Comparison of ENCODE assay signal across 11 mouse cellular contexts in the genomic region with DNA sequence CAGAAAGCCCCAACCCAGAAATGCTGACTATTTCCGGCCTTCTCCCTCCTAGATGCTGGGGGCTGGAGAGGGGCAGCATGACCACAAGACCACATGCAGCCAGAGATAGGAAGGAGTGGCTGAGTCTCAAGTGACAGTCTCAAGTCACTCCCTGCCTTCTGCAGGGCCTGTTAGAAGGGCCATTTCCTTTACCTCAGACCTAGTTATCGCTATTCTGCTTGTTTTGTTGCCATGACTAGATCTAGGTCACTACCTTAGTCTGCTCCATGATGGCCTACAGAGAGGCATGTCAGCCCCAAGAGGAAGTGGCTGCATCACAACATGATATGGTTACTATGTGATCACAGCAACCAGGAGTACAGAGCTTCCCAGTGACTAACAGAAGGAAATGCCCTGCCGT. TPM values are rescaled to one million over a fixed set of nuclear protein-coding genes. Genes with fewer than 3 reads are reported as not detected.
DNase-seq lines count a peak whose midpoint lies in the region; ATAC-seq and TF ChIP-seq lines count a peak whose summit lies in the region.
"Had no signal": no experiment of that assay in that cellular context is flagged by ENCODE, and none has a peak within 500 bp of the region (broad histone marks: within the 10 kb centered on the region; RNA-seq: fewer than 3 reads in every experiment).

No protein-coding gene starts in this region.

- no peaks in the 10 kb centered on the region for H3K27me3 ChIP-seq in liver, embryonic 16.5 days (ENCODE audit: control insufficient read depth, insufficient read depth, low read depth, low read length)
- H3K27me3 ChIP-seq: Patski; stomach, embryonic 15.5 days had no signal

- H3K9ac ChIP-seq in liver, embryonic 16.5 days (ENCODE audit: low read depth, low read length): no peak overlapping the region
- H3K9ac ChIP-seq: stomach, embryonic 15.5 days had no signal

- TF ChIP-seq POLR2A in bone marrow, adult 2 months (IDR thresholded peaks at IDR 0.05; ENCODE audit: borderline replicate concordance, control insufficient read depth, low read depth, low read length): no peak

- peaks cover 3% of the 10 kb centered on the region; the same call in 1 of the 2 replicates for H3K4me1 ChIP-seq in bone marrow, adult 2 months (ENCODE audit: control insufficient read depth, insufficient read depth, low read length)
- H3K4me1 ChIP-seq in liver, embryonic 16.5 days (ENCODE audit: control insufficient read depth, low read depth, low read length): peaks cover 35% of the 10 kb centered on the region
- H3K4me1 ChIP-seq: stomach, embryonic 15.5 days had no signal

- 24% methylated on average over 3 of the region's 3 CpGs for WGBS in bone marrow, adult 2 months
- WGBS in liver, embryonic 16.5 days (ENCODE audit: insufficient replicate concordance): 14% methylated on average over 3 of the region's 3 CpGs

- no peaks in the 10 kb centered on the region for H3K36me3 ChIP-seq in liver, embryonic 16.5 days (ENCODE audit: control insufficient read depth, insufficient read depth)
- H3K36me3 ChIP-seq: stomach, embryonic 15.5 days had no signal

- ATAC-seq in liver, embryonic 16.5 days (ENCODE audit: low read depth): peak; percentile 59
- ATAC-seq in cerebellum, adult (ENCODE audit: insufficient number of reproducible peaks, low FRiP score, low TSS enrichment): no peak
- ATAC-seq: Patski had no signal

- peak; percentile 1 to 15 for DNase-seq in spleen, postnatal 36 days (ENCODE audit: low spot score in 2 of 2)
- DNase-seq in spleen, adult 18-20 months: no peak
- DNase-seq in thymus, postnatal 36 days: peak; percentile 5 to 6
- no peak for DNase-seq in testis, postnatal 14 days (ENCODE audit: low spot score)
- DNase-seq in right cerebral cortex, adult 2 months (ENCODE audit: low spot score in 2 of 2): no peak
- DNase-seq: layer of hippocampus, adult 9-11 months had no signal

- H3K9me3 ChIP-seq in liver, embryonic 16.5 days (replicated peaks; ENCODE audit: control insufficient read depth, low read length): no peaks in the 10 kb centered on the region
- H3K9me3 ChIP-seq: stomach, embryonic 15.5 days had no signal

- TF ChIP-seq CTCF in bone marrow, adult 2 months (IDR thresholded peaks at IDR 0.05; ENCODE audit: control insufficient read depth, insufficient read depth, low read length): no peak

- no peak overlapping the region for H3K4me2 ChIP-seq in liver, embryonic 16.5 days (ENCODE audit: low read depth, low read length)
- H3K4me2 ChIP-seq: stomach, embryonic 15.5 days had no signal

- H3K27ac ChIP-seq in bone marrow, adult 2 months (ENCODE audit: control insufficient read depth, insufficient read depth, low read depth, low read length, poor library complexity): peak overlapping the region; percentile 15; the same call in 1 of the 2 replicates
- peak overlapping the region; percentile 57 for H3K27ac ChIP-seq in liver, embryonic 16.5 days (ENCODE audit: low read length)
- H3K27ac ChIP-seq: stomach, embryonic 15.5 days had no signal

- no peak overlapping the region for H3K4me3 ChIP-seq in bone marrow, adult 2 months (replicated peaks; ENCODE audit: control insufficient read depth, low read depth, low read length)
- no peak overlapping the region for H3K4me3 ChIP-seq in liver, embryonic 16.5 days (ENCODE audit: low read depth, low read length)
- H3K4me3 ChIP-seq: stomach, embryonic 15.5 days had no signal

RNA-seq across cellular contexts. Expression of gene Ncor1, which starts 8.2 kb away (rescaled TPM):
- polyA plus RNA-seq in bone marrow, adult 2 months (2011; ENCODE audit: insufficient read depth, insufficient read length, low replicate concordance, missing spikeins): 82.8 and 172 TPM in 2 replicates
- polyA plus RNA-seq in liver, embryonic 16.5 days (2015; fragmentation: Nextera tagmentation; extraction: Ambion mirVana): 18.4 and 22.7 TPM in 2 replicates

RNA-seq across cellular contexts. Expression of gene Pigl, which starts 8.3 kb away (rescaled TPM):
- polyA plus RNA-seq in bone marrow, adult 2 months (2011; ENCODE audit: insufficient read depth, insufficient read length, low replicate concordance, missing spikeins): 1.8 and 5.3 TPM in 2 replicates
- polyA plus RNA-seq in liver, embryonic 16.5 days (2015; fragmentation: Nextera tagmentation; extraction: Ambion mirVana): 3.0 and 3.5 TPM in 2 replicates

Comparison
In these comparisons a context has a peak if more than half of its experiments do, and no peak if none do; other contexts are left out.
1. DNase-seq: peak in spleen, postnatal 36 days (2 of 2) and thymus, postnatal 36 days (2 of 2); none in spleen, adult 18-20 months (0 of 2), testis, postnatal 14 days (single experiment) and right cerebral cortex, adult 2 months (0 of 2).